Mouse (Mus musculus) ES-E14 (cell line): ENCODE measurements around the gene Dnmbp.

ENCODE experiments used
- HCFC1 ChIP-seq: IDR thresholded peaks from 2 replicates; pipeline ENCODE4 v1.6.1; 2012; ENCODE audit warnings: low read length, inconsistent platforms, borderline replicate concordance; ENCODE audit not compliant: insufficient read depth
- MAFK ChIP-seq: IDR thresholded peaks from 2 replicates; pipeline ENCODE4 v1.6.1; 2014; ENCODE audit warnings: mild to moderate bottlenecking, low read depth, low read length, inconsistent platforms; ENCODE audit not compliant: insufficient read depth

GRCm38 (mm10) chr19:43898547-43898946, 41.4 kb downstream of the Dnmbp start:
- TF ChIP-seq HCFC1: no peak
- TF ChIP-seq MAFK: no peak
